Mouse (Mus musculus): ENCODE measurements around the gene Mybphl. TPM values are rescaled to one million over a fixed set of nuclear protein-coding genes. Genes with fewer than 3 reads are reported as not detected.

Gene Mybphl
- total RNA-seq, 2 experiments from 2014 or later, result 0.94 TPM; not detected in 1

GRCm38 (mm10) chr3:108372274-108372673 lies 7.6 kb downstream of the Mybphl start:
- DNase-seq (ENCODE audit: low spot score in 2 of 2), result no peak

DNA sequence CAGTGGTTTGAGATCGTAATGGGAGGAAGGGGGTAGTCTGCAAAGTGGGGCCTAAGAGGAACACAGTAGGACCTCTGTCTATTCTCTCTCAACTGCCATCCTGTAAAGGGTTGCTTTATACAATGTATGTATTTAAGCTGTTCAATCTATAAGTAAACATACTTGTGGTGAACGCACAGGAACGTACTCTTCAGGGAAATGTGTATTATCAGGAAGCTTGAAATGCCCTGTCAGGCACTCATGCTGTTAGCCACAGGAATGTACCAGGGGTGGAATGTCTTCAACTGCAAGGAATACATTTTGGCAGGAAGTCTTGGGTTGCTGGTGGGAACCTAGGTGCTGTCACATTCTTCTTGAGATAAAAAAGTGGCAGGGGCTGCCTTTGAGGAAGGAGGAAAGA lies 8.0 kb downstream of the Mybphl start:
- DNase-seq (ENCODE audit: low spot score in 2 of 2), result no peak

DNA sequence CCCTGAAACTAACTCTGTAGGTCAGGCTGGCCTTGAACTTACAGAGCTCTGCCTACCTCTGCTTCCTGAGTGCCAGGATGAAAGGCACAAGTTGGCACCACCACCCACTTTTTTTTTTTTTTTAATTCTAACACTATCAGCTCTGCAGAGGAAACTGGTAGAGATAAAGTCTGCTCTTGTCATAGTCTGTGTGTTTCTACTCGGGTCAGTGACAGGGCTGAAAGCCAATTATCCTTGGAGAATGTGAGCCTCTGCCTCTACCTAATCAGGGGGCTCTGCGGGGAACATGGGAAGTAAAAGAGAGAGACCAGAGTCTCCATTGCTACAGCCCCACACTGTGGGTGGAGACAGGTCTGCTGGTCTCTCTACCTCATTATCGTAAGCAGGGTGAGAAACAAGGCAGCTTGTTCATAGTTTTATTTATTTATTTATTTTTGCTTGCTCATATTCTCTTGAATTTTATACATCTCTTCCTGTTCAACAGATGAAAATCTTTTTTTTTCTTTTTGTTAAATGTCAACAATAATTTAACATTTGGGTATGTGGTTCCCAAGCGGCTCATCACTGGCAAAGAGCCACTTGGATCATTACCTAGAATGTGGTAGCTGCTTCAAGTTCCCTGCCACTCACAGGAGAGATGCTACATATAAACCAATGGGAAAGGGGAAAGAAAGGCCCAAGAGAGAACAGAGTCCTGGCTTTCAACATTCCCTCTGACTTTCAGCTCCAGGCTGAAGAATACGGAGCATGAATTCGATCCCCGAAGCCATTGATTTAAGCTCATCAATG lies 14.4 kb downstream of the Mybphl start:
- peak in 1 of 2 experiments; percentile 66 for DNase-seq (ENCODE audit: low spot score in 2 of 2)

GRCm38 (mm10) chr3:108380695-108381094 lies 16.0 kb downstream of the Mybphl start:
- no peak for DNase-seq (ENCODE audit: low spot score in 2 of 2)

GRCm38 (mm10) chr3:108381945-108382875 lies 17.5 kb downstream of the Mybphl start:
- DNase-seq (ENCODE audit: low spot score in 2 of 2), result no peak

- DNase-seq (ENCODE audit: low spot score in 2 of 2), result peak; percentile 82 to 88
These were observed 19.0 kb downstream of the Mybphl start, which contains the start of gene Psrc1 for GRCm38 (mm10) chr3:108383485-108384354. Psrc1 (plus strand) TSS chr3:108383839.

- DNase-seq (ENCODE audit: low spot score in 2 of 2), result no peak
These were observed 19.7 kb downstream of the Mybphl start for GRCm38 (mm10) chr3:108384425-108384824.

DNA sequence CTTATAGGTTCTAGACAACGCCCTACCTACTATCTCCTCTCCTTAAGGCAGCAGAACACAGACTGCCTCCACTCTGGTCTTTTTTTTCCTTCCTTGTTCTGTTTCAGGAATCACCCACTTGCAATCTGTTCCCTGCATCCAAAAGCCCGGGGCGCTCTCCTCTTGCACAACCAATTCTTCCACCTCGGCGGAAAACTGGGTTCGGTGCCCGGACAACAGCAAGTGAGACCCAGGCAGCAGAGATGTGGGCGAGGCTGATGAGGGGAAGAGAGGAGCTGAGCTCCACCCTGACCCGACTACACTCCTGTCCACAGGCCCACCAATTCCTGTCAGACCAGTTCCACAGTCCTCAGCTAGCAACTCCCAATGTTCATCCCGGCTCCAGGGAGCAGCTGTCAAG lies 21.5 kb downstream of the Mybphl start:
- peak in 1 of 2 experiments; percentile 57 for DNase-seq (ENCODE audit: low spot score in 2 of 2)

GRCm38 (mm10) chr3:108389111-108389545 lies 24.4 kb downstream of the Mybphl start:
- DNase-seq (ENCODE audit: low spot score in 2 of 2), result peak; percentile 98

GRCm38 (mm10) chr3:108392299-108392698 lies 27.6 kb downstream of the Mybphl start:
- DNase-seq (ENCODE audit: low spot score in 2 of 2), result no peak

DNA sequence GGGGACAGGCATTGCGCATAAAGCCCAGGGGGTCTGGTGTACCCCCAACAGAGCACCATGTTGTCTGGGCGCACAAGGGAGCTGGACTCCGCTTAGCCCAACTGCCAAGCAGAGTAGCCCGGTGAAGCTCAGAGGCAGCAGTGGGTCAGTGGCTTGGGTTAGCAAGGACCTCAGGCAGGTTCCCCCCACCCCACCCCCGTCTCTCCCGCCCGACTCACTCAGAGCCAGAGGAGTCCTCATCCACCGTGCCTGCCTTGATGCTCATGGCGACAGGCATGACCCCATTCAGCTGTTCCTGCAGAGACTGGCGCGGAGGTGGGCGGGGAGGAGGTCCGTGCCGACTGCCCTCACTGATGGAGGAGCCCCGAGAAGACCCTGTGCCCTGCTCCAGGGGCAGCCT lies 28.1 kb downstream of the Mybphl start:
- DNase-seq (ENCODE audit: low spot score in 2 of 2), result no peak

DNA sequence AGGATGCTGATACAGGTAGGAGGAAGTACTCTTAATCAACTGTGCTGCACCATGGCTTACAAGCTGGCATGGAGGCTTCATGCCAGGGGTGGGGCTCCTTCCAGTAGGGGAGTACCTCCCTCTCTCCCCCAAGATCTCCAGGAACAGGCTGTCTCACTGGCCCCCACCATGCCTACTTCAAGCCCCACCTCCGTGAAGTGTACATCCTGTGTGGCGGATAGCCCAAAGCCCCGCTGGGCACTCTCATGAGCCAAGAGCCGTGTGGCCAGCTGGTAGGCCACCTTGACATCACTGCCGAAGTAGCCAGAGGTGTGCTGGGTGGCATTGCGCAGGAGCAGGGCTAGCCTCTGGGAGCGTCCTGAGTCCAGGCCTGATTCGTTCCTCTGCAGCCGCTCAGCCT lies 33.6 kb downstream of the Mybphl start:
- no peak for DNase-seq (ENCODE audit: low spot score in 2 of 2)

DNA sequence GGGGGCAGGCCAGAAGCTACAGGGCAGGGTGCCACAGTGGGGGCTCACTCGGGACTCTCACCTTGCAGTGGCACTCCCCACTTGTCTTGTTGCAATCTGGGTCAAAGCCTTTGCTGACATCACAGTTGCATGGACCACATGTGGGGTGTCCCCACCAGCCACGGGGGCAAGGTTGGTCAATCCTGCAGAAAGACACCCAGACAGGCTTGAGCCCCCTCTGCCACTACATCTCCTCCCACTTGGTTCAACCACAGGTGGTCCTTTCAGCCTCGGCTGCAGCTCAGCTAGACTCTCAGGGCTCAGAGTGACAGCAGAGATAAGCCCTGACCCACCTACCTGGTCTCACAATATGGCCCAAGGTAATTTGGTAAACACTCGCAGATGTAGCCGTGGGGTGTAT lies 35.7 kb downstream of the Mybphl start:
- DNase-seq (ENCODE audit: low spot score in 2 of 2), result no peak

GRCm38 (mm10) chr3:108401692-108402527 lies 37.2 kb downstream of the Mybphl start:
- DNase-seq (ENCODE audit: low spot score in 2 of 2), result peak; percentile 85 to 90

DNA sequence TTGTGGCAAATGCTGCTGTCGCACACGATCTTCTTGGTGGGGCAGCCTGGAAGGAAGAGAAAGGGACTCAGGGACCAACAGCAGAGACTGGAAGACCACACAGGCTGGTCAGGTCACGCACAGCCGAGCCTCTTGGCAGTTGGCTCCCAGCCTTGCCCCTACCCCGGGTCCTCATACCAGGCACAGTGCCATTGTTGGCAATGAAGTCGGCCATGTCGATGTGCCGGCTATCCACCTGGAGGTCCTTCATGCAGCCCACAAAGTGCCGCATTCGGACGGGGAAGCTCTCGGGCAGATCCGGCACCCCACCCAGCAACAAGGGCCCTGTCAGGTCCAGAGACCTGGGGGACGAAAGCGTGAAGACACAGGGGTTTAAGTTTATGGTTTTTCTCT lies 37.8 kb downstream of the Mybphl start:
- no peak for DNase-seq (ENCODE audit: low spot score in 2 of 2)

DNA sequence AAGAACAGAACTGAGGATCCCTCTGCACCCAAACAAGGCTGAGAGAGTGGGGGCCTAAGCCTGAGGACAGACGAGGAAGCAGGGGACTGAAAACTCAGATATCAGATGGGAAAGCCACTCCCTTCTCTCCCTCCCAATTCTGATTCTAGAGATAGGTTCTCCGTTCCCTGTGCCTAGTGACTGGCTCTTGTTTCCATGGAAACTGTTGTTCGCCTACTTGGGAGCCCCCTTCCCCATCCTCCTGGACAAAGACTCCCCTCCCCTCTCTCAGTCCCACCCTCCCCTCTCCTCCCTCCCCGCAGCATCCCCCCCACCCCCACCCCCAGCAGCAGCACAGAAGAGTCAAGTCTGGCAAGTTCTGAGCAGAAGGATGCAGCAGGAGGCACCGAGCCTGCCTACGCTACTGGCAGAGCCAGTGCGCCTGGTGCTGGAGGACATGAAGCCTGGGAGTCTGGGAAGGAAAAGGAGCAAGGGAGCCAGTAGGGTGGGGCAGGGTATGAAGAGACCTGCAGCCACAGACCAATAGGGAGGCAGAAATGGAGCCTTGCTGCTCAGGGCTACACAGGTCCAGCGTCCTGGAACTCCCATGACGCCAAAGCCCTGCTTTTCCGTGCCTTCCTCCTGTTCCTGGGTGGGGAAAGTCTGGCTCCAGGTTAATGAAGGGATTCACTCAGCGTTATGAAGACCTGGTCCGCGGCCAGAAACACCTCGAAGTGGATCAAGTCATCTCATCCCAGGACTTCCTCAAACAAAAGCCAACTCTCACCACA lies 41.0 kb downstream of the Mybphl start:
- DNase-seq (ENCODE audit: low spot score in 2 of 2), result peak; percentile 62

- DNase-seq (ENCODE audit: low spot score in 2 of 2), result no peak
These were observed 41.7 kb downstream of the Mybphl start for GRCm38 (mm10) chr3:108406306-108406885.

DNA sequence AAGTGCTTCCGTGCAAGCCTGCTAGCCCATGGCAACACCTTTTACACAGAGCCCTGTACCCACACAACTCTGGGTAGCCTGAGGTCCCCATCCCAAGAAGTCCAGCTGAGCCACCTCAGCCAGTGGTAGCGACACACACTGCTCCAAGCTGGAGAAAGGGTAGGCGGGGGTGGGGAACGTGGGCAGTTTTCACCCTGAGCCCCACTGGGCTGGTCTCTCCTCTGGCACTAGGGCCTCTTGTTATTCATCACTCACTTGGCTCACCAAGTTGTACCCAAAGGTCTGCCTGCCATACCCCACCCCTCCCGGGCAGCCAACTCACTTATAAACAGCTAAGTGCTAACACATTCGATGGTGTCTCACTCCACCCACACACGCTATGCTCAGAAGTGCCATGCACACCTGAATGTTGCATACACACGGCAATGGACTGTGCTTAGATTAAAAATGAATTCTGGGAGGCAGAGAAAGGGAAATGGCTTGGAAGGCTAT lies 43.9 kb downstream of the Mybphl start:
- no peak for DNase-seq (ENCODE audit: low spot score in 2 of 2)
